20 mouse cellular contexts compared by ENCODE assay signal in genomic region chr13:73493183-73493582, GRCm38 (mm10). TPM values are rescaled to one million over a fixed set of nuclear protein-coding genes. Genes with fewer than 3 reads are reported as not detected.
"Had no signal": no experiment of that assay in that cellular context is flagged by ENCODE, and none has a peak within 500 bp of the region (broad histone marks: within the 10 kb centered on the region; RNA-seq: fewer than 3 reads in every experiment).

No protein-coding gene starts in this region.

- ATAC-seq: midbrain, embryonic 15.5 days had no signal

- H3K9ac ChIP-seq: limb, embryonic 12.5 days; lung, embryonic 15.5 days; midbrain, embryonic 15.5 days; neural tube, embryonic 13.5 days had no signal

- H3K4me2 ChIP-seq: limb, embryonic 12.5 days; lung, embryonic 15.5 days; midbrain, embryonic 11.5 days; midbrain, embryonic 15.5 days; neural tube, embryonic 13.5 days had no signal

- H3K27me3 ChIP-seq: limb, embryonic 12.5 days; lung, embryonic 15.5 days; megakaryocyte, embryonic 14.5 days; midbrain, embryonic 15.5 days; neural tube, embryonic 13.5 days had no signal

- H3K27ac ChIP-seq: kidney, postnatal 0 days; limb, embryonic 12.5 days; lung, embryonic 15.5 days; macrophage; midbrain, embryonic 15.5 days; neural tube, embryonic 13.5 days had no signal

- H3K4me1 ChIP-seq: limb, embryonic 12.5 days; lung, embryonic 15.5 days; midbrain, embryonic 15.5 days had no signal

- H3K4me3 ChIP-seq: limb, embryonic 12.5 days; lung, embryonic 15.5 days; megakaryocyte, embryonic 14.5 days; midbrain, embryonic 15.5 days; neural tube, embryonic 13.5 days had no signal

- DNase-seq: kidney, adult 11 months; kidney, adult 9 months; kidney, postnatal 36 days; layer of hippocampus, adult 9-11 months; lung, postnatal 14 days; retina, postnatal 1 day; right cerebral cortex, postnatal 4 days; spleen, adult 18-20 months; thymus, adult 18-20 months; thymus, postnatal 14 days had no signal

- H3K9me3 ChIP-seq: limb, embryonic 12.5 days; lung, embryonic 15.5 days; midbrain, embryonic 15.5 days; neural tube, embryonic 13.5 days had no signal

RNA-seq across cellular contexts. Expression of gene Slc6a3, which starts 43.4 kb away (rescaled TPM):
- polyA plus RNA-seq: kidney, postnatal 0 days; liver, adult 2 months; macrophage; stomach, embryonic 14.5 days had no signal
